Mouse (Mus musculus) natural killer cell, adult 2 months (primary cell): Measurements from ENCODE around the gene Rasgrf1.
"Not testable (repeated sequence)": the region's sequence is repeated elsewhere in the genome, so short reads cannot be mapped to it uniquely, and the experiment has no call there.

Experiments
- DNase-seq, 2 experiments: peaks; one replicate each; pipeline ENCODE4 v3.0.0; 2022; ENCODE audit warnings: low spot score in 2 of 2

The Rasgrf1 gene

GRCm38 (mm10) chr9:90038535-90038934, 128.8 kb downstream of the Rasgrf1 start:
- DNase-seq, result no peak

GRCm38 (mm10) chr9:90040916-90041315, 131.2 kb downstream of the Rasgrf1 start:
- no peak for DNase-seq

GRCm38 (mm10) chr9:90041556-90041955, 131.8 kb downstream of the Rasgrf1 start:
- no peak for DNase-seq

GRCm38 (mm10) chr9:90042906-90043305, 133.2 kb downstream of the Rasgrf1 start:
- DNase-seq, result not testable (repeated sequence)

GRCm38 (mm10) chr9:90045191-90045590, 135.5 kb downstream of the Rasgrf1 start:
- no peak for DNase-seq

- DNase-seq, result no peak
Measured at GRCm38 (mm10) chr9:90047937-90048627, 138.4 kb downstream of the Rasgrf1 start.

- DNase-seq, result no peak
Measured at GRCm38 (mm10) chr9:90053852-90054251, 144.1 kb downstream of the Rasgrf1 start, which contains the start of gene Ctsh. TSS of gene Ctsh (plus strand) at chr9:90054152.

GRCm38 (mm10) chr9:90054371-90055145, 144.8 kb downstream of the Rasgrf1 start:
- DNase-seq, result peak; percentile 5 to 67

- DNase-seq, result no peak
Measured at GRCm38 (mm10) chr9:90055409-90055808, 145.7 kb downstream of the Rasgrf1 start.

- DNase-seq, result no peak
Measured at GRCm38 (mm10) chr9:90055911-90056310, 146.2 kb downstream of the Rasgrf1 start.

GRCm38 (mm10) chr9:90056716-90057115, 147.0 kb downstream of the Rasgrf1 start:
- DNase-seq, result no peak

- DNase-seq, result peak in 1 of 2 experiments; percentile 71
Measured at GRCm38 (mm10) chr9:90059828-90060573, 150.3 kb downstream of the Rasgrf1 start.

GRCm38 (mm10) chr9:90060574-90060875, 150.8 kb downstream of the Rasgrf1 start:
- no peak for DNase-seq

- DNase-seq, result not testable (repeated sequence)
Measured at GRCm38 (mm10) chr9:90060932-90061331, 151.2 kb downstream of the Rasgrf1 start.

- no peak for DNase-seq
Measured at GRCm38 (mm10) chr9:90067341-90067740, 157.6 kb downstream of the Rasgrf1 start.

- no peak for DNase-seq
Measured at GRCm38 (mm10) chr9:90068786-90069185, 159.1 kb downstream of the Rasgrf1 start.

GRCm38 (mm10) chr9:90069485-90069884, 159.8 kb downstream of the Rasgrf1 start:
- DNase-seq, result no peak

GRCm38 (mm10) chr9:90070174-90070573, 160.5 kb downstream of the Rasgrf1 start:
- DNase-seq, result no peak

GRCm38 (mm10) chr9:90075336-90075735, 165.6 kb downstream of the Rasgrf1 start:
- no peak for DNase-seq

GRCm38 (mm10) chr9:90076131-90076530, 166.4 kb downstream of the Rasgrf1 start:
- DNase-seq, result no peak
